Mouse (Mus musculus) lung, adult 2 months (tissue): Measurements from ENCODE around the gene Fmc1.

Experiments used
- CTCF ChIP-seq: fragments of 200-500 bp; IDR thresholded peaks from 2 replicates; pipeline ENCODE4 v1.5.1; 2011; ENCODE audit warnings: mild to moderate bottlenecking, low read length, control low read depth; ENCODE audit not compliant: insufficient read depth
- POLR2A ChIP-seq: fragments of 200-500 bp; IDR thresholded peaks from 2 replicates; pipeline ENCODE4 v1.6.1; 2011; ENCODE audit warnings: low read depth, mild to moderate bottlenecking, control low read depth, low read length, borderline replicate concordance; ENCODE audit errors: extremely low read depth

DNA sequence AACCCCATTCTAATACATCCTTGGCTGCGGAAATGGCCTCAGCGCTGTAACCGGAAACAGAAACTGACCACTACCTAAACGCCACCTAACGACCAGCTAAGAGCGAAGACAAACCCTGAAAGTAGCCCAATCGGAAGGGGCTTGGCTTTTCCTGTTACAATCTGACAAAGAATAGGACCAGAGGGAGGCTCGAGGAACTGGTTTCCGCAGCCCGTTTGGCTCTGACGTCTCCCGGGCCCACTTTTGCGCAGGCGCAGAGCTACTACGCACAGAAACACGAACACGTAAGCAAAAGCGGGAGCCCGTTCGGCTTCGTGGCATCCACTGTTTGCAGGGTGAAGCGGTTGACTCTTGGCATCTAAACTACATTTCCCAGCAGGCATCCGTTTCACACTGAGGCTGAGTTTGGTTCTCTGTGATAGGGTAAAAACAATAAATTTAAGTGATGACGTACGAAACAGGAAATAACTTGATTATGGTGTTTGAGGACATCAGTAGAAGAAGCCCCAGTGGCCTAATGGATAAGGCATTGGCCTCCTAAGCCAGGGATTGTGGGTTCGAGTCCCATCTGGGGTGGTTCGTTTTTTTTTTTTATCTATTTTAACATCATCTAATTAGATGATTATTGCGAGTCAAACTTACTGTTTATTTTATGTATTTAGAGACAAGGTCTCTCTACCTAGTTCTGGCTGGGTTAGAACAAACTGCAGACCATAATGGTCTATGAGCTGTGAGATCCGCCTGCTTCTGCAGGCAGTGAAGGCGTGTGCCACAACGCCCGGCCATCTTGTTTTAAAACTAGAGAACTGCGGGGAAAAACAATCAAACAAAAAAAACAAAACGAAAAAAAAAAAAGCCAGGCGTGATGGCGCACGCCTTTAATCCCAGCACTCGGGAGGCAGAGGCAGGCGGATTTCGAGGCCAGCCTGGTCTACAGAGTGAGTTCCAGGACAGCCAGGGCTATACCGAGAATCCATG lies at the start of gene Fmc1:
- TF ChIP-seq CTCF (no peak), POLR2A (peak; percentile 82)
